Mouse (Mus musculus): ENCODE data around the gene Cit. TPM values are rescaled to one million over a fixed set of nuclear protein-coding genes. Genes with fewer than 3 reads are reported as not detected.

Gene Cit
- total and polyA plus RNA-seq, 3 experiments, result 0.73 to 0.97 (median 0.74) TPM

DNA sequence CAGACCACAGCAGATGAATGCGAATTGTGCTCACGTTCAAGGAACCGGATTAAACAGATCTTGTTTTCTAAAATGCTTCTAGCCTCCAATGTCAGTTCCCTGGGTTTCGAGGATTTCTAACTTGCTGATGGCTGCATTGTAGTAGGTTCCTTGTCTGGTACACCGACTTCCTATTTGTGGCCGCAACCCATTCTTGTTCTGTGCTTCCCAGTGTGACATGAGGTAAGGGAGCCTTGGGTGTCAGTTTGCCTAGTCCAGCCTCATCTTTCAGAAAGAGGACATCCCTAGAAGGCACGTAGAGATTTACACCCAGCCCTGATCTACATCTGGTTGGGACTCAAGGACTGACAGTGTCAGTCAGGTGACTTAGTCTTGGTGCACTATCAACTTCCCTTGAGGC, 166.6 kb downstream of the Cit start:
- Histone ChIP-seq H3K36me3 (ENCODE audit: control insufficient read depth, insufficient read depth, low read length) (no peaks in the 10 kb centered on the region), H3K27me3 (ENCODE audit: control insufficient read depth, insufficient read depth, low read length) (no peaks in the 10 kb centered on the region), H3K4me1 (ENCODE audit: control insufficient read depth, insufficient read depth, low read length) (no peaks in the 10 kb centered on the region), H3K9ac (ENCODE audit: low read depth, low read length) (no peak overlapping the region), H3K27ac (no peak overlapping the region), H3K79me2 (replicated peaks; ENCODE audit: control insufficient read depth, insufficient read depth, low read length) (no peaks in the 10 kb centered on the region), H3K4me3 (no peak overlapping the region)
- WGBS, result 87% methylated on average over 7 of the region's 7 CpGs
- TF ChIP-seq CTCF (IDR thresholded peaks at IDR 0.05) (no peak), EP300 (IDR thresholded peaks at IDR 0.05; ENCODE audit: insufficient read depth, low read depth, low read length) (no peak)
- intact Hi-C loops (cut with DNase I), result no loop called here
- no peak for DNase-seq

DNA sequence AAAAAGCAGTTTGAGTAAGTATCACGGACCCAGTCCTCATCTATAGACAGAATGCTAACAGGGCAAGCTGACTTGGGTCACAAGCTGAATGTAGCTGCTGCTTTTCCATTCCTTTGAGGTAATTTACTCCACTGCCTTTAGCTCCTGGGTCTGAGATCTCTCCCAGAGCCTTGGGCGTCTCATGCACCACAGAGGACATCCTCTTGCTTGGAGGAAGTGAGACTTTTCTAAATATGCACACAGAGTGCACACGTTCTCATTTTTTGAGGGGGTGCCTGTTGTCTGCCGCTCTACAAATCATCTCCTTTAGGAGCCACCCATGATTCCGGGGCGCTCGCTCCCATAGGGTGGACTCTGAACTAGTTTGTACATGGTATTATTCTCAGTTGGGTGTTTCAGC, 167.4 kb downstream of the Cit start:
- intact Hi-C loops (cut with DNase I), result no loop called here
- H3K4me3 ChIP-seq, result no peak overlapping the region
- H3K27me3 ChIP-seq (ENCODE audit: control insufficient read depth, insufficient read depth, low read length), result no peaks in the 10 kb centered on the region
- no peak overlapping the region for H3K27ac ChIP-seq
- no peaks in the 10 kb centered on the region for H3K36me3 ChIP-seq (ENCODE audit: control insufficient read depth, insufficient read depth, low read length)
- WGBS, result 82% methylated on average over 7 of the region's 7 CpGs
- no peak for TF ChIP-seq POLR2A (IDR thresholded peaks at IDR 0.05; ENCODE audit: insufficient read depth, low read depth, low read length)
- TF ChIP-seq CTCF (IDR thresholded peaks at IDR 0.05), result no peak
- TF ChIP-seq EP300 (IDR thresholded peaks at IDR 0.05; ENCODE audit: insufficient read depth, low read depth, low read length), result no peak
- H3K79me2 ChIP-seq (replicated peaks; ENCODE audit: control insufficient read depth, insufficient read depth, low read length), result no peaks in the 10 kb centered on the region
- no peaks in the 10 kb centered on the region for H3K4me1 ChIP-seq (ENCODE audit: control insufficient read depth, insufficient read depth, low read length)
- no peak for DNase-seq
- H3K9ac ChIP-seq (ENCODE audit: low read depth, low read length), result no peak overlapping the region

DNA sequence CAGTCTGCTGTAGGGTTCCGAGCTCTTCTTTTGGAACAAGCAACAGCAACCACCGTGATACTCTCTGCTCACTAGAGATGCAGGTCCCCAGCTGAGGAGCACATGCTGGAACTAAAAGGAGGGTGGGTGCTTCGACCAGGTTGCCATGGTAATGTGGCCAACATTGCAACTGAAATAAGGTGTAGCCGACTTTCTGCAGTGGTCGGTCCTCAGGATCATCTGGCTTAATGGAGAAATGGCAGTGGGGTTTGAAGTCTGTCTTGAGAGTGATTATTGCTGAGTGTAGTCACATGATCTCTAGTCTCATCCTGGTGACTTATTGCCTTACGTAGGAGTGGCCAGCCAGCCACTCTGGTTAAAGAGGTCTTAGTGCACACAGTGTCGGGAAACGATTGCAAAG, 168.7 kb downstream of the Cit start:
- Histone ChIP-seq H3K4me1 (ENCODE audit: control insufficient read depth, insufficient read depth, low read length) (peaks cover under 1% of the 10 kb centered on the region), H3K4me3 (no peak overlapping the region), H3K36me3 (ENCODE audit: control insufficient read depth, insufficient read depth, low read length) (0 out of 2 replicates have a peak, but pooled peaks cover 2% of the 10 kb centered on the region), H3K27me3 (ENCODE audit: control insufficient read depth, insufficient read depth, low read length) (no peaks in the 10 kb centered on the region), H3K9ac (ENCODE audit: low read depth, low read length) (no peak overlapping the region), H3K27ac (no peak overlapping the region), H3K79me2 (replicated peaks; ENCODE audit: control insufficient read depth, insufficient read depth, low read length) (no peaks in the 10 kb centered on the region)
- no peak for DNase-seq
- TF ChIP-seq EP300 (IDR thresholded peaks at IDR 0.05; ENCODE audit: insufficient read depth, low read depth, low read length) (no peak), CTCF (IDR thresholded peaks at IDR 0.05) (no peak), POLR2A (IDR thresholded peaks at IDR 0.05; ENCODE audit: insufficient read depth, low read depth, low read length) (no peak)
- WGBS, result 82% methylated on average over 8 of the region's 8 CpGs
- intact Hi-C loops (cut with DNase I), result no loop called here

DNA sequence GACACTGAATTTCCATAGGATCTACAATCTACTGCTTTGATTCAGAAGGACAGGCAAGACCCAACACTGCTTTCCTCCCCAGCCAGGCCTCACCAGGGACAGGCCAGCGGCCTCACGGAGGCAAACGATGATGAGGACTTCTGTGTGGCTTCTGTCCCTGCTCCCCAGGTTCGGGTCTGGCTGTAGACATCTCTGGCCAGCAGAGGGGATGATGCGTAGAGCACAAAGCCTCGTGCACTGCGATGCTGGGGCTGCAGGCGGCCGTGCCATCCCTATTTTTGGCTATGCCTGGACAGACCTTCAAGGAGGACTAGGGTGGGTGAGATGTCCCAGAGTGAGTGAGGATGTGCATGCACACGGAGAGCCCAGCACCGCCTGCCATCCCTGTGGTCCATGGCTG, 169.2 kb downstream of the Cit start:
- WGBS, result 94% methylated on average over 11 of the region's 11 CpGs
- intact Hi-C loops (cut with DNase I), result no loop called here
- no peak overlapping the region for H3K9ac ChIP-seq (ENCODE audit: low read depth, low read length)
- no peaks in the 10 kb centered on the region for H3K79me2 ChIP-seq (replicated peaks; ENCODE audit: control insufficient read depth, insufficient read depth, low read length)
- H3K27ac ChIP-seq, result no peak overlapping the region
- H3K27me3 ChIP-seq (ENCODE audit: control insufficient read depth, insufficient read depth, low read length), result no peaks in the 10 kb centered on the region
- 0 out of 2 replicates have a peak, but pooled peaks cover 2% of the 10 kb centered on the region for H3K36me3 ChIP-seq (ENCODE audit: control insufficient read depth, insufficient read depth, low read length)
- TF ChIP-seq CTCF (IDR thresholded peaks at IDR 0.05), result no peak
- no peak for TF ChIP-seq POLR2A (IDR thresholded peaks at IDR 0.05; ENCODE audit: insufficient read depth, low read depth, low read length)
- no peak for TF ChIP-seq EP300 (IDR thresholded peaks at IDR 0.05; ENCODE audit: insufficient read depth, low read depth, low read length)
- peaks cover 4% of the 10 kb centered on the region for H3K4me1 ChIP-seq (ENCODE audit: control insufficient read depth, insufficient read depth, low read length)
- no peak for DNase-seq
- no peak overlapping the region for H3K4me3 ChIP-seq

DNA sequence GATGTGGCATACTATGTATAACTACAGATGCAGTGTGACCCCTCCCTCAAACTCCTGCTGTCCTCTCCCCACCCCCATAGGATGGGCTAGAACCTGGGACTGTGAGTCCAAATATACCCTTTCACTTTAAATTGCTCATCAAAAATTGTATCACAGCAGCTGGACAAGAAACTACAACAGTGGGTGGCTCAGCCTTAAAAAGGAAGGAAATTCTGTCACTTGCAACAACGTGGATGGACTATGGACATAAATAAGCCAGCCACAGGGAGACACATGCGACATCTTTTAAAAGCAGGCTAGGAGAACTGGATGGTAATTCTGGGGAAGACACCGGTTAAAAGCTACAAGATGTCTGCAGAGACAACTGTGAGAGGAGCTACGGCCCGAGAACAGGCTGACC, 171.5 kb downstream of the Cit start:
- intact Hi-C loops (cut with DNase I), result no loop called here
- TF ChIP-seq POLR2A (IDR thresholded peaks at IDR 0.05; ENCODE audit: insufficient read depth, low read depth, low read length), result no peak
- no peak for TF ChIP-seq EP300 (IDR thresholded peaks at IDR 0.05; ENCODE audit: insufficient read depth, low read depth, low read length)
- no peak for TF ChIP-seq CTCF (IDR thresholded peaks at IDR 0.05)

DNA sequence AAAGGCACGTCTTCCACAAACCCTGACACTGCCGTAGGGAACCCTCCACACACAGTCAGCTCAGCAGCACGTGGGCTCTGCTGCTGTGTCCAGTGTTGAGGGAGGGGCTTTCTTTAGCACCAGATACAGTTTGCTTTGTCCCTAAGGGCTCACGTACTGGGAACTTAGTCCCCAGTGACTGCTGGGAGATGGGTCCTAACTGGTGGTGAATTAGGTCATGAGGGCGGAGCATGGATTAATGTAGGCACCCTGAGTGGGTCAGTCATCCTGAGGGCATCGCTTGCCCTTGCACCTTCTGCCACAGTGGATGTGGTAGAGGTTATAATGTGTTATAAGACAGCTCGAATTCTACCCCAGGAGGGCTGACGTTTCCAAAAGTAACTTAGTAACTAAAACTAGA, 172.3 kb downstream of the Cit start:
- intact Hi-C loops (cut with DNase I), result no loop called here
- no peak overlapping the region for H3K4me3 ChIP-seq
- TF ChIP-seq CTCF (IDR thresholded peaks at IDR 0.05) (no peak), POLR2A (IDR thresholded peaks at IDR 0.05; ENCODE audit: insufficient read depth, low read depth, low read length) (no peak), EP300 (IDR thresholded peaks at IDR 0.05; ENCODE audit: insufficient read depth, low read depth, low read length) (no peak)

More for the DNA sequence above, 171.5 kb downstream of the Cit start:
- no peaks in the 10 kb centered on the region for H3K27me3 ChIP-seq (ENCODE audit: control insufficient read depth, insufficient read depth, low read length)
- H3K27ac ChIP-seq, result no peak overlapping the region
- no peaks in the 10 kb centered on the region for H3K79me2 ChIP-seq (replicated peaks; ENCODE audit: control insufficient read depth, insufficient read depth, low read length)
- peaks cover 10% of the 10 kb centered on the region for H3K36me3 ChIP-seq (ENCODE audit: control insufficient read depth, insufficient read depth, low read length)
- H3K4me1 ChIP-seq (ENCODE audit: control insufficient read depth, insufficient read depth, low read length), result peaks cover 10% of the 10 kb centered on the region
- DNase-seq, result no peak
- H3K9ac ChIP-seq (ENCODE audit: low read depth, low read length), result no peak overlapping the region
- 77% methylated on average over 5 of the region's 5 CpGs for WGBS
- H3K4me3 ChIP-seq, result no peak overlapping the region

More for the DNA sequence above, 172.3 kb downstream of the Cit start:
- Histone ChIP-seq H3K9ac (ENCODE audit: low read depth, low read length) (no peak overlapping the region), H3K4me1 (ENCODE audit: control insufficient read depth, insufficient read depth, low read length) (peaks cover 13% of the 10 kb centered on the region), H3K27me3 (ENCODE audit: control insufficient read depth, insufficient read depth, low read length) (no peaks in the 10 kb centered on the region), H3K27ac (no peak overlapping the region), H3K36me3 (ENCODE audit: control insufficient read depth, insufficient read depth, low read length) (peaks cover 10% of the 10 kb centered on the region), H3K79me2 (replicated peaks; ENCODE audit: control insufficient read depth, insufficient read depth, low read length) (no peaks in the 10 kb centered on the region)
- WGBS, result 89% methylated on average over 8 of the region's 8 CpGs
- DNase-seq, result no peak

Data from heart, adult 2 months (tissue).